Mouse (Mus musculus): ENCODE measurements around the gene Cd274.
"Not testable (repeated sequence)": the region's sequence is repeated elsewhere in the genome, so short reads cannot be mapped to it uniquely, and the experiment has no call there.

The Cd274 gene

DNA sequence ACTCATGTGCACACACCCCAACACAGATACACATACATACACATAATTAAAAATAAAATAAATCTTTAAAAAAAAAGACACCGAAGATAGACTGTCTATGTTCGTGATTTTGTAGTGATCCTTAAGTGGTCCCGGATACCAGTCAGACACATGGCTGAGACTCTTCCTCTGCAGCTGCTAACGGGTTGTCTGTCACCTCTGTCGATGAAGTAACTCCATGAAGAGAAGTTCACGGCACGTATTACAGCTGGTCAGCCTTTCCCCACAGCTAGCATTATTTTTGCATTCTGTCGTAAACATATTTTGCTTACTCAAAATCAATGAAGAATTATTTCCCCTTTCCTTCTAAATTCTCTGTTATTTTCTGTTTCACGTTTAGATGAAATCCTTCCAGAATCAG is 26.1 kb downstream of the Cd274 start:
- no peak for DNase-seq (ENCODE audit: extremely low read depth, low read depth)

GRCm38 (mm10) chr19:29394721-29395120 is 27.5 kb downstream of the Cd274 start:
- no peak for DNase-seq (ENCODE audit: extremely low read depth, low read depth)

GRCm38 (mm10) chr19:29396353-29396752 is 29.1 kb downstream of the Cd274 start:
- DNase-seq (ENCODE audit: extremely low read depth, low read depth), result no peak

DNA sequence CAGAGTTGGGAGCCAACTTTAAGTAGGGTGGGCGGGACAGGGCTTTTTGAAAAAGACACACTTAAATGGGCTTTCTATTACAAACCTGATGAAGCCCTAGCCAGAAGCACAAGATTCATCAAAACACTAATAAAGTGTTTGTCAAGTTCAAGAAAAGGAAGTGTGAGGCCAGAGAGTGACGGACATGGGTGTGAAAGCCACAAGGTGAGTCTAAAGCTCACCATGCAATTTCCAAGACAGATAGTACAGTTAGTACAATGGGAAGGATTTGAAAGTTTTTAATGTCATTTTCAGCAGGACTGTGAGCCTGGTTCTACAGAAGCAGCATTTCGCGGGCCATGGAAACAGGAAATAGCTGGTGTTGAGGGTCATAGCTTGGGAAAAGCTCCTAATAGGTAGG is 32.5 kb downstream of the Cd274 start:
- peak; percentile 58 for DNase-seq (ENCODE audit: extremely low read depth, low read depth)

GRCm38 (mm10) chr19:29400466-29400865 is 33.2 kb downstream of the Cd274 start:
- DNase-seq (ENCODE audit: extremely low read depth, low read depth), result peak; percentile 99

DNA sequence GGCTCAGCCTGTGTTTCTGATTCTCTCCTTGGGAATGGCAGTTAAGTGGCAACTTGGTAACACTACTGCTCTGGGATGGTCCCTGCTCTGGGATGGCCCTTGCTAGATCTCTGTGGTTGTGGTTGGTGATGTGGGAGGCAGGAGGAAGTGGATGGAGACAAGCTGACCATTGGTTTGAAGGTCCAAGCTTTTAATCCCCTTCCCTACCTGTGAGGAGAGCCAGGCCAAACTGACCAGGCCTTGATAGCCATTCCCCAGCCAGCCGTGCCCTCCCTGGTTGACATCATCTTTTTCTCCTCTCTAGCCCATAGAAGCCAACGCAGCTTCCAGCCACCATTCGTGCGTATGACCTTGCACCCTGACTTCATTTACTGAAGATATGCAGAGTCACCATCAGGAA is 35.4 kb downstream of the Cd274 start:
- no peak for DNase-seq (ENCODE audit: extremely low read depth, low read depth)

- no peak for DNase-seq (ENCODE audit: extremely low read depth, low read depth)
Measured at GRCm38 (mm10) chr19:29403251-29403650, 36.0 kb downstream of the Cd274 start.

DNA sequence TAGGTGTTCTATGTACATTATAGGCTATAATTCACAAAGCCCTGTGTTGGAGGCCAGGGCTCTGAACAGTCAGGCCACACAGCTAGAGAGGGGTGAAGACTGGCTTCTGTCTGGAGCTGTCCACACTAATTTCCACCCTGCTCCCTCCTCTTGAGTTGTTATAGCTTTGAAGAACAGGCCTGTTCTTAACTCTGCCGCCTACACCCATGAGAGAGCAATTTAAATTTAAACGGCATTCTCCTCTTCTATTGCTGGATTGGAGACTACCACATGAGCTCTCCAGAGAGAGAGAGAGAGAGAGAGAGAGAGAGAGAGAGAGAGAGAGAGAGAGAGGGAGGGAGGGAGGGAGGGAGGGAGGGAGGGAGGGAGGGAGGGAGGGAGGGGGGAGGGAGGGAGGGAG is 38.1 kb downstream of the Cd274 start:
- no peak for DNase-seq (ENCODE audit: extremely low read depth, low read depth)

- DNase-seq (ENCODE audit: extremely low read depth, low read depth), result no peak
Measured at GRCm38 (mm10) chr19:29406042-29407017, 39.1 kb downstream of the Cd274 start.

DNA sequence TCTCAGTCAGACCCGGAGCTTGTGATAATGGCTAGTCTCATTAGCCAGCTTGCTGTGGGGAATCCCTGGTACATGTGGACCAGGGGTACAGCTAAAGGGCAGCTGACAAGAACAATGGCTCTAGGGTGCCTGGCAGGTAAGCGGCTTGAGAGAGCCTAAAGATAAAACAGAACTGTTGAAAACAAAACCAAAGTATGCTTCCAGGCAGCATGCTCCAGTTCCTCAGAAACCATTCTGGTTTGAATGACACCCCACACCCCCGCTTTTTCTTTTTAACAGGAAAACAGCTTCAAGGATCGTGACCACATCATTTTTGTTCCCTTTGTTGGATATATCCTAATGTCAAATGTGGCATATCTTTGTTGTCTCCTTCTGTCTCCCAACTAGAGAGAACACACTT is 43.4 kb downstream of the Cd274 start, which contains the start of gene Pdcd1lg2:
TSS of gene Pdcd1lg2 (plus strand) at position 301 of the 400 bp plus-strand sequence.
- no peak for DNase-seq (ENCODE audit: extremely low read depth, low read depth)

- peak; percentile 74 for DNase-seq (ENCODE audit: extremely low read depth, low read depth)
Measured at GRCm38 (mm10) chr19:29412476-29413420, 45.5 kb downstream of the Cd274 start.

DNA sequence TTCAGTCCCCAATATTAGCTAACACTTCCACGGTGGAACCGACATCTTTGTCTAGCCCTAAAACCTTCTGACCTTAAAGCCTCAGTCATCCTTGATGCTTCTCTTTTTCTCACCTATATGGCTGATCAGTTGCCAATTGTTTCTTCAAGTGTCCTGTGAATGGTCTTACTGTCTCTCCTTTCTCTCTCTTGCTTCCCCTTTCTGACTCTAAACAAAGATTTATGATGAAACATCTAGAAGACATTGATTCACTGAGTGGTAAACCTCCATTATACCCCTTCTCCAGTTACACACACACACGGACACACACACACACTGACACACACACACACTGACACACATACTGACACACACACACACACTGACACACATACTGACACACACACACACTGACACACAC is 47.3 kb downstream of the Cd274 start:
- DNase-seq (ENCODE audit: extremely low read depth, low read depth), result no peak

DNA sequence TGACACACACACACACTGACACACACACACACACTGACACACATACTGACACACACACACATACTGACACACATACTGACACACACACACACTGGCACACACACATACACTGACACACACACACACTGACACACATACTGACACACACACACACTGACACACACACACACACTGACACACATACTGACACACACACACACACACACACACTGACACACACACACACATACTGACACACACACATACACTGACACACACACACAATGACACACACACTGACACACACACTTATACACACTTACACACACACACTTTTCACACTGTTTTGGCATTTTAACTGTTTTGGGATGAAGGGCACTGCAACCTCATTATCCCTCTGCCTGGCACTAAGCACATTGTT is 47.7 kb downstream of the Cd274 start:
- not testable (repeated sequence) for DNase-seq (ENCODE audit: extremely low read depth, low read depth)

GRCm38 (mm10) chr19:29416393-29416902 is 49.2 kb downstream of the Cd274 start:
- no peak for DNase-seq (ENCODE audit: extremely low read depth, low read depth)

GRCm38 (mm10) chr19:29417188-29417587 is 49.9 kb downstream of the Cd274 start:
- DNase-seq (ENCODE audit: extremely low read depth, low read depth), result no peak

GRCm38 (mm10) chr19:29417894-29418293 is 50.6 kb downstream of the Cd274 start:
- no peak for DNase-seq (ENCODE audit: extremely low read depth, low read depth)

GRCm38 (mm10) chr19:29418661-29419115 is 51.4 kb downstream of the Cd274 start:
- peak; percentile 97 for DNase-seq (ENCODE audit: extremely low read depth, low read depth)

DNA sequence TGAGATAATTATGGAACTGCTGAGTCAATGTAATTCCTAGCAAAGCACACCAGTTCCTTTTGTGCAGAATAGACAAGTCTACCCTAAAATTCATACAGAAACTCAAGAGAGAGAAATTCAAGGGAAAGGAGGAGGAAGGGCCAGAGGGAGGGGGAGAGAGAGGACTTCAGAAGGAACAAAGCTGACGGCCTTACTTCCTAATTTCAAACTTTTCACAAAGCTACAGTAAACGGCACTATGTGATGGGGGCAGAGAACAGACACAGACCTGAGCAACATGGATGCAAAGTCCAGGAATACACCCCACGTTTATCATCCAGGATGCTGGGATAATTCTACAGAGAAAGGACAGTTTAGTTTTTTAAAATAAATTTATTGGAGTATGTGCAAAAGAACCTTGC is 52.3 kb downstream of the Cd274 start:
- no peak for DNase-seq (ENCODE audit: extremely low read depth, low read depth)

DNA sequence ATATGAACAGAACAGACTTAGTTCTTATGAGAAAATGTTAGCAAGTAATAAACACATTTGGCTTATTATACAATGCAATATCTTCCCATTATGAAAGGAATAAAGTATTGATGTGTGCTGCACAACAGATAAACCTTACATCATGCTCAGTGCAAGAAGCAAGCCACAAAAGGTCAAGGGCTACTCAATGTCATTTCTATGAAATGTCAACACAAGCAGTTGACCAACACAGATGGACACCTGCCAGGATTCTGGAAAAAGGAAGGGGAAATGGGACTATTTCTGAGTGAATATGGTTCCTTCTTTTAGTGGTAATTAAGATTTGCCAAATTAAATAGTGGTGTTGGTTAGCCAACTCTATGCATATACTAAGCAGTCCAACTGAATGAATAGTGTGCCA is 52.7 kb downstream of the Cd274 start:
- DNase-seq (ENCODE audit: extremely low read depth, low read depth), result no peak

- DNase-seq (ENCODE audit: extremely low read depth, low read depth), result no peak
Measured at GRCm38 (mm10) chr19:29420397-29420796, 53.1 kb downstream of the Cd274 start.

- no peak for DNase-seq (ENCODE audit: extremely low read depth, low read depth)
Measured at GRCm38 (mm10) chr19:29422013-29422645, 54.9 kb downstream of the Cd274 start.
